Mouse (Mus musculus) left cerebral cortex, postnatal 4 days (tissue): Measurements from ENCODE around the gene Zfp760. TPM values are rescaled to one million over a fixed set of nuclear protein-coding genes. Genes with fewer than 3 reads are reported as not detected.
A peak's percentile ranks its signal among the peaks of the same experiment; 100 is the strongest.
"Not testable (repeated sequence)": the region's sequence is repeated elsewhere in the genome, so short reads cannot be mapped to it uniquely, and the experiment has no call there.

Source experiments
- DNase-seq: peaks from one replicate; pipeline ENCODE4 v3.0.0-alpha.2; 2022
- intact Hi-C: fragments of 180-260 bp; cut with DNase I; formaldehyde crosslinking; loops from one replicate; pipeline ENCODE4 v1.15.1; 2025
- total RNA-seq, 2 experiments: library from RNA; stranded (reverse); gene quantifications; 2 replicates each; pipeline ENCODE4 v1.2.3; 2021

Gene Zfp760
- 10 to 100 TPM; 13.6 to 15.9 TPM for total RNA-seq

DNA sequence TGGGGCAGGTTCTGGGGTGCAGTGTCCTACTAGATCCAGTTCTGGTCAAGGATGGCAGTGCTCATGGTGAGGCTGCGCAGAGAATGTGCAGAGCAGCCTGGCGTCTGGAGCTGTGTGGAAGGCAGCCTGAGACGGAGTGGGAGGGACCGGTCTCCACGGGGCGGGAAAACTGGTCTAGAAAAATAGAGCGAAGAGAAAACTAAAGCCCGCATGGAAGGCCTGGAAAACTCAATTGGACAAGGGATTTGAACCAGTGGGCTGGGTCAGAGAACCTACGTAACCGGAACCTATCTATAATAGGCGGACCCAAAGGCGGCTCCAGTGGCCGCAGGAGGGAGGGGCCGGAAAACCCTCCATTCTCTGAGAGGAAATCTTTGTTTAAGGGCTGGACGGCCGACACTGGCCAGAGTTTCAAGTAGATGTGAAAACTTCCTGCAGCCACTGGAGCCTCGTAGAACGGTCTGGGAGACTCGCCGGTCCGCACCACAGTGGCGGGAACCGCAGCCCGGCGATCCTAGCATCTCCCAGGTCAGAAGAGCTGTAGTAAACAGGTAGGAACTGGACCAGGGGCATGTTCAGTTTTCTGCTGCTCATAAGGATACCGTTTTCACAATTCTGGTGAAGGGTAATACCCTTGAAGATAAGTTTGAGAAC is at the start of gene Zfp760:
Gene Zfp760, plus strand, starts transcription at position 399 of the 654 bp plus-strand sequence.
- intact Hi-C loops: no loop called here
- peak; percentile 81 for DNase-seq

DNA sequence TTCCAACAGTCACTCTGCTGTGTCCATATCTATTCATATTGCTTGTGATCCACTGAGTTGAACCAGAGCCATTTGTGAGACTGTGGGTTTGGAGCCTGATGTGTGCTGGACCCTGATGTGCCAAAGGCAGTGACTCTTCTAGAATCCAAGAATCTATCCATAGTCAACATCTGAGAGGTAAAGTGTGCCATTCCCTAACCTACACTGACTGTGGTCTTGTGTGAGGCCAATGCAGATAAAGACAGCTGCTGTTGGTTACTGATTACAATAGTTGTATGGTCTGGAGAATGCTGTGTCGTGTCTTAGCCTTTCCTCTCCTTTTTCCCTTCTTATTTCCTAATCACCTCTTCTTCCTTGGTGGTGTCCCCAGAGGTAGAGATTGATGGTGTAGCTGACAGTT is 28.7 kb upstream of the Zfp760 start:
- intact Hi-C loops: loop anchor here (1.0 kb wide), 1 partner anchor 31 kb away; no protein-coding TSS in a partner anchor
- DNase-seq: not testable (repeated sequence)

DNA sequence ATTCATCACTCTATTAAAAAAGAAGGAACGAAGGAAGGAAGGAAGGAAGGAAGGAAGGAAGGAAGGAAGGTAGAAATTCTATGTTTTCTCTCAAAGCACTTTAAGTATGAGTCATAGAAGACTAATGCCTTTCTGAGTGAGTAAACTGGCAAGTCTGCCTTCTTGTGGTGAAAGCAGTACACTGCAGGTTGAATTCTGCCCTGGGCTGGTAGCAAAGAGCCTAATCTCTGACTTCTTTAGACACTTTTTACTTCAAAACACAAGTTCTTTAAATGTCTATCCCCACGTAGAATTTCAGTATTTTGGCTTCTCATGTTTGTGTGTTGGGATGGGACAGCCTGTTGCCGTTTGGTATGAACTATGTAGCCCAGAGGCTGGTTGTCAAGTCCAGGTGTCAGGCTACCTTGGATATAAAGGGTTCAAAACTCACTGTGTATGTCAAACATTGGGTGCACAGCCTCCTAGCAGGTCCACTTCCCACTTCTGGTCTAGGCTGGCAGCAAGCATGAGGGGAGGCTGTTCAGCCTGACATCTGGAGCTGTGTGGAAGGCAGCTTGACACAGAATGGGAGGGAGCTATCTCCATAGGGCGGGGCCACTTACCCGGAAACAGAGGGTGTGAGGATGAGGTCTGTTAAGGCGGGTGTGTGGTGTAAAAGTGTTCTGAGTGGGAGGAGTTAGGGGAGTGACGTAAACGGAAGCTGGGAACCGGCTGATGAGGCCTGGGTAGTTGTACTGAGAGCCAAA is 28.1 kb upstream of the Zfp760 start:
- intact Hi-C loops: no loop called here
- DNase-seq: peak; percentile 75

DNA sequence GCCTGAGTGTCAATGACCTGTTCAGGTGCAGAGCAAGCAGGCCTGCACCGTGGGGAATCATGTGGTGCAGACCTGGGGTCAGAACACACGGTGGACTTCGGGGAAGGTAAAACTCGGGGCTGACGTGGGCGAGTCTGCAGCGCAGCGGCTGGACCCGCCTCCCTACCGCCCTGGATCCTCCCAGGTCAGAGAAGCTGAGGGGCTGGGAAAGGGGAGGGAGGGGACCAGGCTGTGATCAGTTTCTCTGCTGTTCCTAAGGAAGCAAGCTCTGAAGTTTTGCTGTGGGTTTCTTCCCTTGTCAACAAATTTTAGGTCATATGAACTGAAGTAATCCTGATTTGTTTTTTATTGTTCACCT is 27.5 kb upstream of the Zfp760 start:
- intact Hi-C loops, DNase-seq: not testable (repeated sequence)

DNA sequence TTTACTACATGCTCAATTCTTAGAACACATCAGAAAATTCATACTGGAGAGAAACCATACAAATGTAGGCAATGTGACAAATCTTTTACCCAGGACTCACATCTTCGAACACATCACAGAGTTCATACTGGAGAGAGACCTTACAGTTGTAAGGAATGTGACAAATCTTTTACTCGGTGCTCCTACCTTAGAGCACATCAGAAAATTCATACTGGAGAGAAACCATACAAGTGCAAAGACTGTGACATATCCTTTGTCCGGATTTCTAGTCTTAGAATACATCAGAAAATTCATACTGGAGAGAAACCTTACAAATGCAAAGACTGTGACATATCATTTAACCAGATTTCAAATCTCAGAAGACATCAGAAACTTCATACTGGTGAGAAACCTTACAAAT is 16.0 kb upstream of the Zfp760 start, which contains the start of gene Gm10226:
Gene Gm10226, plus strand, starts transcription at position 301 of the 400 bp plus-strand sequence.
- DNase-seq: no peak
- intact Hi-C loops: no loop called here

DNA sequence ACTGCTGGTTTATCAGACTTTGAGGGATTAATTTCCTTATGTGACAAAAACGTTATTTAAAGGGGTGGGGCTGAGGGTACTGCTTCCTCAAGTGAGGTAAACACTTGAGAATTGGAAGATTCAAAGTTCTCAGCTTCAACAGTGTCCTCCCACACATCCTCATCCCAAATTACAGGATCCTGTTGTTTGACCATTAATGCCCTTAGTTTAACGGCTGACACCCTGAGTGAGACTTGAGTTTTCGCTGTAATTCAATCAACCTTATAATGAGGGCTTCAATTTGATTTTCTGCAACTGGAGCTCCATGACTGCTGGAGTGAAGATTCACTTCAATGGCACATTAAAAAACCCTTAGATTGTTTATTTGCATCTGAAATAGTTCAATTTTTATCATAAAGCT is 14.2 kb upstream of the Zfp760 start:
- no peak for DNase-seq
- intact Hi-C loops: no loop called here

DNA sequence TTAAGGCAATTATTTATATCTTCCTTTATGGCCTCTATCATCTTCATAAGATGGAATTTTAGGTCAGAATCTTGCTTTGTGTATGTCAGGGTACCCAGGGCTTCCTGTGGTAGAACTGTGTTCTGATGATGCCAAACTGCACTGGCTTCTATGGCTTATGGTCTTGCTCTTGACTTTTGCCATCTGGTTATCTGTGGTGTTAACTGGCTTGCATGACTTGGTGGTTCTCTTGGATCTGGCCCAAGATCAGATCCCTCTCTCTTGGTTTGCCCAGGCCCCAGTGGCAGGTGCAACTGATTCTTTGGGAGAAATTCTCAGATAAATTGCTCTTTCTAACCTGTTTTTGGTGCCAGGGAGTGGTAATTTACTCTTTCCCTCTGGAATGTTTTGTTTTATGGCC is 11.5 kb upstream of the Zfp760 start:
- intact Hi-C loops: no loop called here
- no peak for DNase-seq

DNA sequence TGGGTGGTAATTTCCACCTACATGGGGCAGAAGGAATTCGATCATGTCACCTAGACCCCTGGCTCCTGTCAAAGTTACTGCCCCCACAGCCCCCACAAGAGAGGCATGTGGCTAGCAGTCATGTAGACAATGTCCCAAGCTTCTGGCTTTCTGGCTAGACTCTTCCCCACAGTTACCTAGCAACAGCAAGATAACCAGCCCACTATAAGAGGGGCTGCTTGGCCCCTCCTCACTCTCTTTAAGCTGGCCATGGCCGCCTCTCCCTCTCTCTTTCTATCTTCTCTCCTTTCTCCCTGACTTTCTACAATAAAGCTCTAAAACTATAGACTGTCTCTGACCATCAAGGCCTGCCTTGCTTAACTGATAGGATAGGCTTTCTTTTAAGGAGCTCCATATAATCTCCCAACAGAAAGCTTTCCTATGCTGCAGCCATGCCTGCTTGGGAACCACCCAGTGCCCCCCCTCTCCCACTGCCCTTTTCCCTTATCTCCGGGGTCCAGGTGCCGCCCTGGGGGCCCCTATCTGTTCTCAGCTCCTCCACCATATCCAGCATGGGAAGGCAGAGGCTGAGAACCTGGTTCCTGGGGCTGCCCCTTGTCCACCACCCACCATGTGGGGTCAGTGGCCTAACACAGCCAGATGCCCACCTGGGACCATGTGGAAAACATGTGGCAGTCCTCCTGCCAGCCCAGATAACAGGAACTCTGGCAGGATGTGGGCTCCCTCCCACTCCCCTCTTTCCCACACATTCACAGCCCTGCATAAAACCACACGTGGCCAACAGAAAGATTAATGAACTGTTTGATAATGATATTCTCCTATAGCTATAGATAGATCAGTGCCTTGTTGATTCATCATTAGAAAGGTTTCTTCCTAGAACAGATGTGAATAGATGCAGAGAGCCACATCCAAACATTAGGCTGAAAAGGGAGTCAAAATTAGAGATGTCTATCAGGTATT is 5.0 kb upstream of the Zfp760 start:
- intact Hi-C loops: no loop called here

DNA sequence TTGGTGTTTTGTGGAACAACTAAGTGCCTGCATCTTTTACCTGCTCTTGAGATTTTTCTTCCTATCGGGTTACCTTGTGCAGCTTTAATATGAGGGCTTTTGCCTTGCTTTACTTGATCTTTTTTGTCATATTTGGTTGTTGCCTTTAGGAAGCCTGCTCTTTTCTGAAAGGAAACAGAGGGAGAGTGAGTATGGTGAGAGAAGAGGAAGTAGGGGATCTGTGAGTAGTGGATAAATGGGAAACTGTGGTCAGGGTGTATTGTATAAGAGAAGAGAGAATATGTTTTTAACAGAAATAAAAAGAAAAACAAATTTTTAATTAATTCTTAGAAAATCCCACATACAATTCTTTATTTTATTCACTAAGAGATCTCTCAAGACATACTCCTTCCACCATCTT is 4.1 kb upstream of the Zfp760 start:
- intact Hi-C loops: no loop called here

More for the DNA sequence above, 5.0 kb upstream of the Zfp760 start:
- no peak for DNase-seq

DNA sequence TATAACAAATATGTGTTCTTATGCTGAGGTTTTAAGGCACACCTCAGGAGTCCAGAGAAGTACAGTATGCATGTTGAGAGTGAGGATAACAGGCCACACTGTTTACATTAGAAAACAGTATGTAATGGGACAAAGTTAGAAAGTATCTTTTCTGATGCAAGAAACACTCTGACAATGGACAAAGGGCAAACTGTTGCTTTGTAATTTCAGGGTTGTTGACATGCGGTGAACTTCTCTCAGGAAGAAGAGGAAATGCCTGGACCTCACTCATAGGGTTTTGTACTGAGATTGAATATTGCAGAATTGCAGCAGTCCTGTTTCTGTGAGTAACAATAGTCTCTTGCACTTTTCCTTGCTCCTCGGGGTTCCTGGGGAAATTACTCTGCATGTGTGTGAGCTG is 860 bp downstream of the Zfp760 start:
- intact Hi-C loops: no loop called here

More for the DNA sequence above, 4.1 kb upstream of the Zfp760 start:
- DNase-seq: no peak

DNA sequence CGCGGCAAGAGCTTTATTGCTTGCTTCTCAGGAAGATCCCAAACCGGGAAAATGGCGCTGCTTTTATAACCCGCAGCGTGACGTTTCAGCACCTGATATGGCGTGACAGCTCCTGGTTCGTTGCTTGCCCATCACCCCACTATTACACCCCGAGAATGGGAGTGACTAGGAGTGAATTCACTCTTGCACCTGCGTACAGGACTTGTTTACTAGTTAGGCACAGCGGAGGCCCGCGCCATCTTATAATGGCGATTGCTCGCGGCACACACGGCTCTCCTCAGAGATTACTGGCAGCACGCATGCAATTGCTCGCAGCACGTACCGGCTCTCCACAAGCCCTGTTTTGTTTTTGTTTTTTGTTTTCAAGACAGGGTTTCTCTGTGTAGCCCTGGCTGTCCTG is 23.0 kb downstream of the Zfp760 start, which contains the start of gene Zfp229:
Gene Zfp229, plus strand, starts transcription at position 301 of the 400 bp plus-strand sequence.
- intact Hi-C loops, DNase-seq: not testable (repeated sequence)

More for the DNA sequence above, 860 bp downstream of the Zfp760 start:
- no peak for DNase-seq

DNA sequence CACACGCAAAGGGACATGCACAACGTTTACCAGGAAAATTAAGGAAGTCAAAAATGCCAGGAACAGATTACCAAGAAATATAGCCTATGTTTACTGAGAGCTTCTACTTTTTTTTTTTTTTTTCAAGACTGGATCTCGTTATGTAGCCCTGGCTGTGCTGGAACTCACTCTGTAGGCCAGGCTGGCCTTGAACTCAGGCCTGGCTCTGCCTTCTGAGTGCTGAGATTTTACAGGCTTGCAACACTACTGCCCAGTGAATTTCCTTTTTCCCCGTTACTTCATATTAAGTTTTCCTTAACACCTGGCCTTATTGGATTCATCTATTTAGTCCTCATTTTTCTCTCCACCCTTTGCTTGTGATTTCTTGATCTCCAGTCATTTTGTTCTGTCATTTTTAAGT is 25.5 kb downstream of the Zfp760 start:
- intact Hi-C loops: no loop called here

DNA sequence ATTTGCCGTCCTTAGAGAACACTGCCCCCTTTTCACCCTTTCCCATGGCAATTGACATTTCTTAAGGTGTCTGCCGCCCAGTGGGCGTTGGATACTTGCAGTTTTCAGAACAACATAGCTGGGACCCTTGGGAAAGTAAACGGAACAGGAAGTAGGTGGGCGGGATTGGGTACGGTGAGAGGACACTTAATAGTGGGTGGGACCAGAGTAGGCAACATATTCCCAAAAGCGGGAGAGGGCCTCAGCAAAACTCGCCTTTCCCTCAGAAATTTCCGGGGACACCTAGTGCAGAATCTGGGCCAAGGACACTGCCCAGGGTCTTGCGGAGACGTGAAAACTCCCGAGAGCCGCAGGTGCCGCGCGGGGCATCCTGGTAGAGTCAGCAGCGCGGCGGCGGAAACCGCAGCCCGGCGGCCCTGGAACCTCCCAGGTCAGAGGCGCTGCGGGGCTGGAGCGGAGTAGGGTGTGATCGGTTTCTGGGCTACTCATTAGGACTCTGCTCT is 26.0 kb downstream of the Zfp760 start:
- intact Hi-C loops: no loop called here
- peak; percentile 74 for DNase-seq

More for the DNA sequence above, 25.5 kb downstream of the Zfp760 start:
- DNase-seq: no peak

DNA sequence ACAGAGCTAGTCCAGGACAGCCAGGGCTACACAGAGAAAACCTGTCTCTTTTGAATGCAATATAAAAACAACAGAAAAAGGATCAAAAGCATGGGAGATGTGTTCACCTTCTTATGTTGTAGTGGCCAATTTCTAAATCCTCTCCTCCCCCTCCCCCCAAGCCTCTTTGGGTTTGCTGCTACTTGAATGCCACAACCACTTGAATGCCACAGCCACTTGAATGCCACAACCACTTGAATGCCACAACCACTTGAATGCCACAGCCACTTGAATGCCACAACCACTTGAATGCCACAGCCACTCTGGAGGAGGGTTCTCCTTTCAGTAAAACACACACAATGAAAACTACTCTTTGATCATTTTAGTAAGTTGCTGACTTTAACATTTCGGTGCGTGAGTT is 45.2 kb downstream of the Zfp760 start:
- DNase-seq: no peak
- intact Hi-C loops: no loop called here

DNA sequence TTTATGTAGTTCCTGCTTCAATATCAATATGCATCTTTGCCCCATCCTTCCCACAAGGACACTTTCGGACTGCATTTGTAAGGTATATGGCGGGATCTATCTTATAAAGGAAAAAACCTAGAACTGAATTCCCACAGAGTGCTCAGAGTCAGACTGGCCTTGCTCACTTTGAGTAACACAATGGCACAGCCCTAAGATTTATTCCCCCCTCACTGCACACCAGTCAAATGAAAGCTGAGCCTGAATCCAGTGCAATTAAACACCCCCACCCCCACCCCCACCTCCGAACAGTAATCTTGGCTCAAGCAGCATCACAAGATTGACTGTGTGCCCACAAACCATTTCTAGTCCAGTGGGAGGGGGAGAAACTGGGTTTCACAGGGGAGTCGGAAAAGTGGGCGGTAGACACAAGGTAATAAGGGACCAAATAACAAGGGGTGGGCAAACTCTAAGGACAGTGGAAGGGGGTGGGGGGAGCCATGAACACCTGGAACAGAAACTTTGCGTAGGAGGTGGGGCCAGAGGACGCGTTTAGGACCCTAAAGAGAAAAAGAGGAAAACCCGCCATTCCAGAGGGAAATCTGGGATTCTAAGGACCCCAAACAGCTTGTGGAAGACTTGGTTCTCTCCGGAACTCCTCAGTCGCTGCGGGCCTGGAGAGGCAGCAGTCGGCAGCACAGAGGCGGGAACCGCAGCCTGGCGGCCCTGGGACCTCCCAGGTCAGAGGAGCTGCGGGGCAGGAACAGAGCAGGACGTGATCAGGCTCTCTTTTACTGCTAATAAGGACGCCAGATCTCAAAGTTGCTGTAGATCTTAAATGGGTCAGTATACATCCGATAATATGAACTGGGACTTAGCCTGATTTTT is 46.0 kb downstream of the Zfp760 start:
- peak; percentile 10 for DNase-seq
- intact Hi-C loops: no loop called here

DNA sequence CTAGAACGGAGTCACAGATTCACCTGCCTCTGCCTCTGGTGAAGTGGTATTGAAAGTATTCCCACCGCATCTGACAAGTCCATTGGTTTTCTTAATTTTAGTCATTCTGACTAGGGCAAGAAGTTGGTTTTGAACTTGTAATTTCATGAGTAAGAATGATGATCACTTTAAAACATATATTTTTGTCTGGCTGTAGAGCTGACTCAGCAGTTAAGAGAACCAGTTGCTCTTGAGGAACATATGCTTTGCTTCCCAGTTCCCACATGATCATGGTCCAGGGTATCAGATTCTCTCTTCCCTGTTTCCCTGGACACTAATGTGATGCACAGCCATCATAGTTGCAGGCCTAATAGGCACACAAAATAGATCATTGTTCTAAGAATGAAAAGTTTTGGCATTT is 62.8 kb downstream of the Zfp760 start:
- intact Hi-C loops: no loop called here
- no peak for DNase-seq
